Mouse (Mus musculus) small intestine, adult 2 months (tissue): Measurements from ENCODE around the gene Fam160b1. TPM values are rescaled to one million over a fixed set of nuclear protein-coding genes. Genes with fewer than 3 reads are reported as not detected.

ENCODE experiments used
- H3K27ac ChIP-seq: fragments of 200-500 bp; 2 replicates; pipeline ENCODE4 v1.5.1; 2012; ENCODE audit warnings: low read depth, low read length, control low read depth, inconsistent platforms; ENCODE audit not compliant: insufficient read depth
- H3K27me3 ChIP-seq: fragments of 200-500 bp; 2 replicates; pipeline ENCODE4 v1.6.1; 2012; ENCODE audit warnings: mild to moderate bottlenecking, moderate library complexity, low read length, inconsistent platforms; ENCODE audit not compliant: control insufficient read depth, insufficient read depth
- H3K36me3 ChIP-seq: fragments of 200-500 bp; 2 replicates; pipeline ENCODE4 v1.6.1; 2012; ENCODE audit warnings: mild to moderate bottlenecking, low read length, control low read depth, inconsistent platforms; ENCODE audit not compliant: control insufficient read depth, insufficient read depth
- H3K4me1 ChIP-seq: fragments of 200-500 bp; 2 replicates; pipeline ENCODE4 v1.6.1; 2012; ENCODE audit warnings: low read length, inconsistent platforms, mixed read lengths; ENCODE audit not compliant: control insufficient read depth, insufficient read depth, insufficient read length
- H3K4me3 ChIP-seq: fragments of 200-500 bp; 2 replicates; pipeline ENCODE4 v1.5.1; 2012; ENCODE audit warnings: low read depth, mild to moderate bottlenecking, control low read depth, inconsistent platforms, low read length, moderate library complexity
- CTCF ChIP-seq: fragments of 200-500 bp; IDR thresholded peaks from 2 replicates; pipeline ENCODE4 v1.5.1; 2012; ENCODE audit warnings: low read depth, mild to moderate bottlenecking, control low read depth, inconsistent platforms, low read length, moderate library complexity, mixed read lengths; ENCODE audit not compliant: insufficient replicate concordance, insufficient read length; ENCODE audit errors: extremely low read depth
- POLR2A ChIP-seq: fragments of 200-500 bp; IDR thresholded peaks from 2 replicates; pipeline ENCODE4 v1.6.1; 2012; ENCODE audit warnings: low read depth, mild to moderate bottlenecking, control low read depth, inconsistent platforms, low read length, moderate library complexity
- WGBS: fragments of 180-500 bp; shearing (Covaris S2); methylation state at CpG from one replicate; pipeline ENCODE4 v1.1.7; 2018; 5-methylcytosine and 5-hydroxymethylcytosine counted together
- polyA plus RNA-seq: library from polyadenylated mRNA; depleted of rRNA; stranded (reverse); fragments of >200 nt; gene quantifications from 2 replicates; pipeline ENCODE4 v1.2.3, GENCODE M21; 2012

Gene Fam160b1
- polyA plus RNA-seq, 1 experiment: 11.5 TPM

DNA sequence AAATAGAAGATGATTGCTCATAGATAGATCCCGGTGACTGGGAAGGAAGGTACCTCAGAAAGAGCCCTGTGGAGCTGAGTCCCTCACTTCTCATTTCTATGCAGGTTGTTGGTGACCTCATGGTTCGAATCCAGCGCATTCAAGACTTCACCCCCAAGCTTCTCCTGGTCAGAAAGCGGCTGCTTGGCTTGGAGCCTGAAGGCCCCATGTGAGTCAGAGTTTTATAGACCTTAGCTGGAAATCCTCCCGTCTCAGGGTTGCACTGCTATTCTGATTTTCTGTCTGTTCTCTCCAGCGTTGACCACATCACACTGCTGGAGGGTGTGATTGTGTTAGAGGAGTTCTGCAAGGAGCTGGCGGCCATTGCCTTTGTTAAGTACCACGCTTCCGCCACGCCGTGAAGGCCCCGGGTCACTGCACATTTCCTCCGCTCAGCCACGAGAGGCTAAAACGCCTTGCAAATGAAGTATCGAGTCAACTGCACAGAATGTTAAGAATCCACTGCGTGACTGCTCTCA, 25.8 kb downstream of the Fam160b1 start:
- no peak overlapping the region for H3K27ac ChIP-seq
- WGBS: 91% methylated on average over 17 of the region's 17 CpGs
- peaks cover 77% of the 10 kb centered on the region for H3K36me3 ChIP-seq
- H3K4me1 ChIP-seq: no peaks in the 10 kb centered on the region
- no peak overlapping the region for H3K4me3 ChIP-seq
- TF ChIP-seq POLR2A: no peak
- H3K27me3 ChIP-seq: no peaks in the 10 kb centered on the region

DNA sequence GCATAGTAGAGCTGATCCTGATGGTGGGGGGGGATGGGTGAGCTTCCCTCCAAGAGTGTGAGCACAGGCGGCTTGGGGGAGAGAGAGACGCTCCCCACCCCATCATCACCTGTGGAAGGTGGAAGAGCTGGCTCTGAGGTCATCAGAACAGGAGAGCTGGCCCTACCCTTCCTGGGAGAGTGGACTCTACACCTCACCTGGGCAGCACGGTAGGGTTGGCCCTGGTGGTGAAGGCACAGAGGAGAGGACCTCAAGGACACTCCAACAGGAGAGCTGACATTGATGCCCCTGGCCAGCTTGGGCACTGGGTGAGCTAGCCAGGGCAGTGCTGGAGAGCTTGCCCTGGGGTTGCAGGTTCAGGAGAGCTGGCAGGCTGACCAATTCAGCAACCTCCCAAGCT, 31.1 kb downstream of the Fam160b1 start:
- no peak overlapping the region for H3K4me3 ChIP-seq
- no peak overlapping the region for H3K27ac ChIP-seq
- no peaks in the 10 kb centered on the region for H3K27me3 ChIP-seq
- H3K36me3 ChIP-seq: peaks cover 29% of the 10 kb centered on the region
- peaks cover 8% of the 10 kb centered on the region; the same call in 1 of the 2 replicates for H3K4me1 ChIP-seq
- WGBS: 63% methylated on average over 3 of the region's 3 CpGs
- TF ChIP-seq POLR2A: no peak
- no peak for TF ChIP-seq CTCF

DNA sequence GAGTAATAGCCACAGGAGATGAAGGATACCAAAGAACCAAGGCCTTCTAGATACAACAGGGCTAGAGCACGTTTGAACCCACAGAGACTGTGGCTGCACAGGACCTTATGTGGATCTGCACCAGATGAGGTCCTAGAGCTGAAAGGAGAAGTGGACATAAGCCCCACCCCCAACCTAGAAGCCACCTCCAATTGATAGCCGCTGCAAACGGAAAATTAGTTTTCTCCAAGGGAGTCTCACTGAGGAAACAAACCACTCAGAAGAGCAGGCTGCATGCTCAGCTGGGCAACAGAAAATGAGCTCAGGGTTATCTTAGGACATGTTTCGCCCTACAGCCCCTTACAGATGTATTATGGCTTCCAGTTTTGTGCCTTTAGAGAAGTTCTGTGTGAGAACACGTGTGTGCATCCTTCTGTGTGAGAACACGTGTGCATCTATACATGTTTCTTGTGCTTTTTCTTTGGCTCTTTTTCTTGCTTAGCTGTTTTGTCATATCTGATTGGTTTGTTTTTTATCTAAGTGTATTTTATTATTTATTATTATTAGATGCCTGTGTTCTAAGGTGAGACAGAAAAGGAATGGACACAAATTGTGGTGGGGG, 33.0 kb downstream of the Fam160b1 start:
- Histone ChIP-seq H3K36me3 (peaks cover 12% of the 10 kb centered on the region), H3K27me3 (no peaks in the 10 kb centered on the region), H3K27ac (no peak overlapping the region), H3K4me3 (no peak overlapping the region), H3K4me1 (peaks cover 8% of the 10 kb centered on the region; the same call in 1 of the 2 replicates)
- TF ChIP-seq POLR2A (no peak), CTCF (no peak)
- WGBS: 66% methylated on average over 6 of the region's 6 CpGs

DNA sequence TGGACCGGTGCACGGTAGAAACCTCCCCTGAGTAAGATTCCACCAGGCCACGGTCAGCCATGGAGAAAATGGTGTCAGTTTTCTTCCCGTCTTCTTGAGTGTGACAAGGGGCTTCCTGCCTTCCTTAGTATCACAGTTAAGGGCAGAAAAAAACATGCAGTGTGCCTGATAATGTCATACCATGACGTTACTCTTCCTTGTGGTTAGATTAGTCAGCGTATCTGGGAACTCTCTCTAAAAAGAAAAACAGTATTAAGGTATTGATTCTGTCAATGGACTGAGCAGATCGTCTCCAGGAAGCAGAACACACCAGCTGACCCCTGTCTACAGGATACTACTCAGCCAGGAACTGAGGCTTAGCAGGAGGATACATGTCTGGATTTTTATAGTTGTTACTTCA, 36.1 kb downstream of the Fam160b1 start:
- H3K4me3 ChIP-seq: no peak overlapping the region
- peak overlapping the region; percentile 21; the same call in 1 of the 2 replicates for H3K27ac ChIP-seq
- H3K27me3 ChIP-seq: no peaks in the 10 kb centered on the region
- TF ChIP-seq CTCF: no peak
- no peak for TF ChIP-seq POLR2A
- 66% methylated on average over 7 of the region's 7 CpGs for WGBS
- no peaks in the 10 kb centered on the region for H3K36me3 ChIP-seq
- peaks cover 5% of the 10 kb centered on the region; the same call in 1 of the 2 replicates for H3K4me1 ChIP-seq

DNA sequence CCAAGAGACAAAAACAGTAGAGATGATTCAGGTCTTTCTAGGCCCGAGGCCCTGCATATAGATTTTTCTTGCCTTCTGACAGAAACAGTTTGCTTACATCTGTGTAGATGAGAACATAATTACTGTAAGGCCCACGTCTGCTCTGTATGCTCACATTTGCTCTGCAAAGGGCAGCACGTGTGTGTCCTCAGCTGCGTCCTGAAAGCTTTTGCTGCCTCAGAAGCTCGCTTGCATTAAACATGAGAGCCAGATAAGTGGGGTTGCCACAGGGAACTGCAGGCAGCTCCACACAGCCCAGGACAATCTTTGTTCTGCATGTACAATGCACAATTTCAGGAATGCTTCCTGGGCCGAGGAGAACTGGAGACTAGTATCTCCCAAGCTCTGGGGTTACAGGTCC, 41.9 kb downstream of the Fam160b1 start:
- 0 out of 2 replicates have a peak overlapping the region, but pooled peaks have one; percentile 77 for H3K27ac ChIP-seq
- H3K36me3 ChIP-seq: no peaks in the 10 kb centered on the region
- TF ChIP-seq POLR2A (no peak), CTCF (no peak)
- 93% methylated on average over 6 of the region's 6 CpGs for WGBS
- peaks cover 12% of the 10 kb centered on the region for H3K4me1 ChIP-seq
- no peak overlapping the region for H3K4me3 ChIP-seq
- H3K27me3 ChIP-seq: no peaks in the 10 kb centered on the region

DNA sequence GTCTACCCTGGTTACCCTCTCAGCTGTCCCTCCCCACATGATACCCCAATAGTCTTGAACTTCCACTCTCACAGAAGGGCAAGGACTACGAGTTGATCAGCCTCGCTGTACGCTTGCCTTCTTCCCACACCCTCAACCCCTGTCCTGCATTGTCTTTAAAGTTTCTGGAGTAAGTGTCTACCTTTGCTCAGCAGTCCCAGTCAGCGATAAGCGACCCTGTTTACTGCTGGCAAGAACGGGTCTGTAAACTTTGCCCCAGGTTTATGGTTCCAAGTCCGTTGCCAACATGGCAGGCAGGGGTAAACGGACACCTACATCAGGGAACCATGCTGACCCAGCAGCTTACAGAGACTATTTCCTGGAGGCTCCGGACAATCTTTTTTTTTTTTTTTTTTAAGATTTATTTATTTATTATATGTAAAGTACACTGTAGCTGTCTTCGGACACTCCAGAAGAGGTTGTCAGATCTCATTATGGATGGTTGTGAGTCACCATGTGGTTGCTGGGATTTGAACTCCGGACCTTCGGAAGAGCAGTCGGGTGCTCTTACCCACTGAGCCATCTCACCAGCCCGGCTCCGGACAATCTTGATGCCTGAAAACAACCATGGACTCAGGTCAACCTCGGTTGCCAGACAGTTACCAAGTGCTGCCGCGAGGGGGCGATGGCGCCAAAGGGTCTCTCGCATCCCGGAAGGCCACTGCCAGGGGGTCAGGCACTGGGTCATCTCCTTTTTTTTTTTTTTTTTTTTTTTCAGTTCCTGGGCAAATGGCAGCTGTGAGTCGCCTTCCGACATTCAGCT, 43.4 kb downstream of the Fam160b1 start:
- H3K36me3 ChIP-seq: no peaks in the 10 kb centered on the region
- WGBS: 7% methylated on average over 24 of the region's 24 CpGs
- H3K27me3 ChIP-seq: no peaks in the 10 kb centered on the region
- TF ChIP-seq CTCF (peak; percentile 82), POLR2A (no peak)
- H3K27ac ChIP-seq: peak overlapping the region; percentile 77
- peaks cover 12% of the 10 kb centered on the region for H3K4me1 ChIP-seq
- 0 out of 2 replicates have a peak overlapping the region, but pooled peaks have one; percentile 9 for H3K4me3 ChIP-seq

DNA sequence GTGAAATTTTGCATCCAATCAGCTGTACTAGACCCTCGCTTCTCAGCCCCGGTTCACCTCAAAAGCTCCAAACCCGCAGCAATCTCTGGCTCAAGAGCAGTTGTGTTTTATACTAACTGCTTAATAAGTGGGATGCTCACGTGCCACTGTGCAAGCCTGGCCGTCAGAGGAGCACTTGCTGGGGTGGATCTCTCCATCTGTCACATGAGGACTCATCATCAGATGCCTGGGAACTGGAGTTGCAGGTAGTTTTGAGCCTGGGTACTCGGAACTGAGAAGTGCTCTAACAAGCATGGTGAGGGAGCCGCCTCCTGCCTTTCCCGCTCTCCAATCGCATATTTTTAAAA, 44.0 kb downstream of the Fam160b1 start:
- Histone ChIP-seq H3K36me3 (no peaks in the 10 kb centered on the region), H3K27me3 (no peaks in the 10 kb centered on the region), H3K4me3 (0 out of 2 replicates have a peak overlapping the region, but pooled peaks have one; percentile 9), H3K4me1 (peaks cover 12% of the 10 kb centered on the region), H3K27ac (no peak overlapping the region)
- TF ChIP-seq POLR2A: no peak
- no peak for TF ChIP-seq CTCF
- 36% methylated on average over 9 of the region's 9 CpGs for WGBS
